Mouse (Mus musculus) lung, adult 2 months (tissue): ENCODE results near the gene Syn2.

Experiments used
- CTCF ChIP-seq: fragments of 200-500 bp; IDR thresholded peaks from 2 replicates; pipeline ENCODE4 v1.5.1; 2011; ENCODE audit warnings: mild to moderate bottlenecking, low read length, control low read depth; ENCODE audit not compliant: insufficient read depth
- POLR2A ChIP-seq: fragments of 200-500 bp; IDR thresholded peaks from 2 replicates; pipeline ENCODE4 v1.6.1; 2011; ENCODE audit warnings: low read depth, mild to moderate bottlenecking, control low read depth, low read length, borderline replicate concordance; ENCODE audit errors: extremely low read depth

DNA sequence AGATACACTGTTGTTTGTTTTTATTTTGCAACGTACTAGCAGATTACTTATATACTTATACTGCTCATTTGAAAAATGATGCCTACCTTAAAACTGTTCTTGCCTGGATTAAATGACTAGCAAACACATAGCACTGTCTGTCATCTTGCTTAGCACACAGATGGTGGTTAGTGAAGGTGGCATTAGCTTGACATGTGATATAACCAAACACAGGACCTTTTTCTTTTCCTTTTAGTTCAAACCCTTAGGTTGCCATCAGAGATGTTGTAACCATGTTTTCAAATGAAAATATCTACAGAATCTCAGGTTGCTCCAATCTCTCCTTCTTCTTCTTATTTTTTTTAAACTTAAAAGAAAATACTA, 9.4 kb upstream of the Syn2 start:
- TF ChIP-seq POLR2A, result no peak
- TF ChIP-seq CTCF, result no peak
